Mouse (Mus musculus): ENCODE measurements around the gene Cd101. TPM values are rescaled to one million over a fixed set of nuclear protein-coding genes. Genes with fewer than 3 reads are reported as not detected.

Gene Cd101
- polyA plus RNA-seq, 1 experiment from 2014 or later = not detected

GRCm38 (mm10) chr3:101070230-101070795 is 41.0 kb upstream of the Cd101 start:
- peaks cover 32% of the 10 kb centered on the region for H3K4me1 ChIP-seq (ENCODE audit: control insufficient read depth, insufficient read depth, low read length)
- H3K9me3 ChIP-seq (replicated peaks; ENCODE audit: control insufficient read depth, low read length, poor library complexity, severe bottlenecking) = no peaks in the 10 kb centered on the region
- no peak overlapping the region for H3K4me3 ChIP-seq (ENCODE audit: low read depth, low read length)
- H3K36me3 ChIP-seq (ENCODE audit: control insufficient read depth, insufficient read depth, low read length) = no peaks in the 10 kb centered on the region
- 18% methylated on average over 10 of the region's 10 CpGs for WGBS
- no peak overlapping the region for H3K4me2 ChIP-seq (ENCODE audit: low read length)
- ATAC-seq = peak; percentile 66
- no peak overlapping the region for H3K9ac ChIP-seq (ENCODE audit: low read depth, low read length)
- peak overlapping the region; percentile 63 for H3K27ac ChIP-seq (ENCODE audit: low read length)
- no peaks in the 10 kb centered on the region for H3K27me3 ChIP-seq (ENCODE audit: control insufficient read depth, insufficient read depth, low read depth, low read length)

- Histone ChIP-seq H3K4me2 (ENCODE audit: low read length) (no peak overlapping the region), H3K27ac (ENCODE audit: low read length) (no peak overlapping the region), H3K36me3 (ENCODE audit: control insufficient read depth, insufficient read depth, low read length) (no peaks in the 10 kb centered on the region), H3K9ac (ENCODE audit: low read depth, low read length) (no peak overlapping the region), H3K27me3 (ENCODE audit: control insufficient read depth, insufficient read depth, low read depth, low read length) (no peaks in the 10 kb centered on the region), H3K9me3 (replicated peaks; ENCODE audit: control insufficient read depth, low read length, poor library complexity, severe bottlenecking) (no peaks in the 10 kb centered on the region), H3K4me3 (ENCODE audit: low read depth, low read length) (no peak overlapping the region), H3K4me1 (ENCODE audit: control insufficient read depth, insufficient read depth, low read length) (peaks cover 32% of the 10 kb centered on the region)
- WGBS = 38% methylated on average over 5 of the region's 5 CpGs
- no peak for ATAC-seq
These were observed 39.3 kb upstream of the Cd101 start for GRCm38 (mm10) chr3:101068701-101069100.

- Histone ChIP-seq H3K9me3 (replicated peaks; ENCODE audit: control insufficient read depth, low read length, poor library complexity, severe bottlenecking) (no peaks in the 10 kb centered on the region), H3K9ac (ENCODE audit: low read depth, low read length) (no peak overlapping the region), H3K4me2 (ENCODE audit: low read length) (no peak overlapping the region), H3K36me3 (ENCODE audit: control insufficient read depth, insufficient read depth, low read length) (no peaks in the 10 kb centered on the region), H3K27ac (ENCODE audit: low read length) (no peak overlapping the region), H3K27me3 (ENCODE audit: control insufficient read depth, insufficient read depth, low read depth, low read length) (no peaks in the 10 kb centered on the region), H3K4me1 (ENCODE audit: control insufficient read depth, insufficient read depth, low read length) (peaks cover 17% of the 10 kb centered on the region), H3K4me3 (ENCODE audit: low read depth, low read length) (no peak overlapping the region)
- 77% methylated on average over 6 of the region's 6 CpGs for WGBS
- ATAC-seq = no peak
These were observed 36.8 kb upstream of the Cd101 start for GRCm38 (mm10) chr3:101066175-101066574.

- 0 out of 2 replicates have a peak, but pooled peaks cover 3% of the 10 kb centered on the region for H3K4me1 ChIP-seq (ENCODE audit: control insufficient read depth, insufficient read depth, low read length)
- H3K36me3 ChIP-seq (ENCODE audit: control insufficient read depth, insufficient read depth, low read length) = peaks cover 8% of the 10 kb centered on the region; the same call in 1 of the 2 replicates
- H3K4me3 ChIP-seq (ENCODE audit: low read depth, low read length) = no peak overlapping the region
- no peak overlapping the region for H3K4me2 ChIP-seq (ENCODE audit: low read length)
- no peaks in the 10 kb centered on the region for H3K27me3 ChIP-seq (ENCODE audit: control insufficient read depth, insufficient read depth, low read depth, low read length)
- no peaks in the 10 kb centered on the region for H3K9me3 ChIP-seq (replicated peaks; ENCODE audit: control insufficient read depth, low read length, poor library complexity, severe bottlenecking)
- ATAC-seq = no peak
- no peak overlapping the region for H3K27ac ChIP-seq (ENCODE audit: low read length)
- H3K9ac ChIP-seq (ENCODE audit: low read depth, low read length) = no peak overlapping the region
- WGBS = 96% methylated on average over 7 of the region's 7 CpGs
These were observed 32.7 kb upstream of the Cd101 start for GRCm38 (mm10) chr3:101061865-101062585.

DNA sequence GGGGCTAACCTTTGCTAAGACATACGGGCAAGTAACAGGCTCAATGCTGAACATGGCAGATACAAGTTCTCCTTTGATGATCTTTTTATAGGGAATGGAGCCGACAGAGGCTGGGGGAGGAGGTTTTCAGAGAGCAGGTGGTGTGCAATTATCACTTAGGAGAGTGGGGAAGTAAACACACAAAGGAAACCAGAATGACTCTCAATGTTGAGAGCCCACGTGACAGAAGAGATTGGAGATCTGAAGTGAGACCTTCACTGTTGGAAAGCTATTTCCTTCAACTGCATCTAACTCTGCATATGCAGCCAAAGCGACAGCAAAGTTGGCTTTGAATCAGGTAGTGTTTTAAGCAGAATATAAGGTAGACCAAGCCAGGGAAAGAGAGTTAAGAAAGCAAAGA is 29.9 kb upstream of the Cd101 start:
- Histone ChIP-seq H3K4me1 (ENCODE audit: control insufficient read depth, insufficient read depth, low read length) (no peaks in the 10 kb centered on the region), H3K4me2 (ENCODE audit: low read length) (no peak overlapping the region), H3K9me3 (replicated peaks; ENCODE audit: control insufficient read depth, low read length, poor library complexity, severe bottlenecking) (no peaks in the 10 kb centered on the region), H3K4me3 (ENCODE audit: low read depth, low read length) (no peak overlapping the region), H3K27ac (ENCODE audit: low read length) (no peak overlapping the region), H3K9ac (ENCODE audit: low read depth, low read length) (no peak overlapping the region), H3K27me3 (ENCODE audit: control insufficient read depth, insufficient read depth, low read depth, low read length) (no peaks in the 10 kb centered on the region), H3K36me3 (ENCODE audit: control insufficient read depth, insufficient read depth, low read length) (peaks cover 8% of the 10 kb centered on the region; the same call in 1 of the 2 replicates)
- WGBS = 80% methylated on average over 4 of the region's 4 CpGs
- ATAC-seq = no peak

DNA sequence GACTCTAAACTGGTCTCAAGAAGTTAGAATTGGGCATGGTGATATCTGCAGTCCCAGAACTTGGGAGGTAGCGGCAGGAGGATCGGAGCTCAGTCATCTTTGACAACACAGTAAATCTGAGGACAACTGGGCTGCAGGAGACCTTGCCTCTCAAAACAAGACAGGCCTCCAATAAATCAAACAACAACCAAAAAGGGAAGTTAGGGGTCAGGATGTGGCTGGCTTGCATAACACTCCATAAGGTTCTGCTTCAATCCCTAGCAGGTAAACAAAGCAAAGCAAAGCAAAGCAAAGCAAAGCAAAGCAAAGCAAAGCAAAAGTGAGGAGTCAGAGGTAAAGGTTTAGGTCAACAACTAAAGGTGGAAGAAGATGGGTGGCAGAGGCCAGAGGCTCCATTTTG is 28.8 kb upstream of the Cd101 start:
- H3K27ac ChIP-seq (ENCODE audit: low read length) = no peak overlapping the region
- WGBS = 98% methylated on average over 2 of the region's 2 CpGs
- no peak for ATAC-seq

GRCm38 (mm10) chr3:101055216-101055615 is 25.9 kb upstream of the Cd101 start:
- 89% methylated on average over 8 of the region's 8 CpGs for WGBS
- ATAC-seq = no peak

More for the DNA sequence above, 28.8 kb upstream of the Cd101 start:
- H3K9me3 ChIP-seq (replicated peaks; ENCODE audit: control insufficient read depth, low read length, poor library complexity, severe bottlenecking) = no peaks in the 10 kb centered on the region
- peaks cover 8% of the 10 kb centered on the region; the same call in 1 of the 2 replicates for H3K36me3 ChIP-seq (ENCODE audit: control insufficient read depth, insufficient read depth, low read length)
- no peaks in the 10 kb centered on the region for H3K27me3 ChIP-seq (ENCODE audit: control insufficient read depth, insufficient read depth, low read depth, low read length)
- no peak overlapping the region for H3K4me3 ChIP-seq (ENCODE audit: low read depth, low read length)
- no peak overlapping the region for H3K4me2 ChIP-seq (ENCODE audit: low read length)
- H3K4me1 ChIP-seq (ENCODE audit: control insufficient read depth, insufficient read depth, low read length) = no peaks in the 10 kb centered on the region
- H3K9ac ChIP-seq (ENCODE audit: low read depth, low read length) = no peak overlapping the region

DNA sequence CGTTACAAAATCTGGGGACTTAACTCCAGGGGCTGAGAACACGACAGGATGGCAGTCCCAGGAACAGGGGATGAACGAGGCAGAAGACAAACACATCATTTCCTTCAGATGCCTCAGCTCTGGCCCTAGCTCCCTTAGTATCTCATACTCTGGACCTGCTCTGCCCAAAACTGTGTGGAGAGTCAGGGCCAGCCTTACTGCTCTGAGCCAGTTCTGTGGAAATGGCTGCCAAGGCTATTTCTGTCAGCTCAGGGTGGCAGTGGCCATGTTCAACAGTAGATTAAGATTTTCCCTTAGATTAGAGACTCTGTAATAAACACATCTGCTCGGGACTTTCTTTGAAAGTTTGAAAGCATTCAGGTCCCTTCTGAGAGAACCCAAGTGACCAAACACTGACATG is 22.2 kb upstream of the Cd101 start:
- no peak for ATAC-seq
- 82% methylated on average over 4 of the region's 4 CpGs for WGBS
- Histone ChIP-seq H3K4me1 (ENCODE audit: control insufficient read depth, insufficient read depth, low read length) (no peaks in the 10 kb centered on the region), H3K9ac (ENCODE audit: low read depth, low read length) (no peak overlapping the region), H3K27me3 (ENCODE audit: control insufficient read depth, insufficient read depth, low read depth, low read length) (no peaks in the 10 kb centered on the region), H3K4me2 (ENCODE audit: low read length) (no peak overlapping the region), H3K27ac (ENCODE audit: low read length) (no peak overlapping the region), H3K36me3 (ENCODE audit: control insufficient read depth, insufficient read depth, low read length) (no peaks in the 10 kb centered on the region), H3K9me3 (replicated peaks; ENCODE audit: control insufficient read depth, low read length, poor library complexity, severe bottlenecking) (no peaks in the 10 kb centered on the region), H3K4me3 (ENCODE audit: low read depth, low read length) (no peak overlapping the region)

More at GRCm38 (mm10) chr3:101055216-101055615, 25.9 kb upstream of the Cd101 start:
- no peaks in the 10 kb centered on the region for H3K27me3 ChIP-seq (ENCODE audit: control insufficient read depth, insufficient read depth, low read depth, low read length)
- H3K27ac ChIP-seq (ENCODE audit: low read length) = no peak overlapping the region
- H3K4me1 ChIP-seq (ENCODE audit: control insufficient read depth, insufficient read depth, low read length) = no peaks in the 10 kb centered on the region
- no peaks in the 10 kb centered on the region for H3K9me3 ChIP-seq (replicated peaks; ENCODE audit: control insufficient read depth, low read length, poor library complexity, severe bottlenecking)
- 0 out of 2 replicates have a peak, but pooled peaks cover under 1% of the 10 kb centered on the region for H3K36me3 ChIP-seq (ENCODE audit: control insufficient read depth, insufficient read depth, low read length)
- H3K9ac ChIP-seq (ENCODE audit: low read depth, low read length) = no peak overlapping the region
- H3K4me2 ChIP-seq (ENCODE audit: low read length) = no peak overlapping the region
- H3K4me3 ChIP-seq (ENCODE audit: low read depth, low read length) = no peak overlapping the region

DNA sequence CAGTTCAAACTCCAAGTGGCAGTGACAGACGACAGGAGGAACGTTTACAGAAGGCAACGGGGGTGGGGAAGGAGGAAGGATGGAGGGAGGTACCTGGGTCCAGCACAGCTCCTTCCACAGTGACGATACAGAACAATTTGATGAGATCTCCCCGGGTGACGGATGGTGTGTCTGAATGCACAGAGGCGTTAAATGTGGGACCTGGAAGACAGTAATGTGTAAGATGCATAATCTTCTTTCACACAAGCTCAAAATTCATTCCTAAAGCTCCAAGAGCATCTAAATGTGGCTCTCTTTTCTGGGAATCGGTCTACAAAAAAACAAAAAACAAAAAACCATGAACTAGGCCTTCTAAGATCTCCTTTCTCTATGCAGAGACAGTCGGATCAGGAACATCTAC is 20.6 kb upstream of the Cd101 start:
- Histone ChIP-seq H3K4me3 (ENCODE audit: low read depth, low read length) (no peak overlapping the region), H3K9me3 (replicated peaks; ENCODE audit: control insufficient read depth, low read length, poor library complexity, severe bottlenecking) (no peaks in the 10 kb centered on the region), H3K36me3 (ENCODE audit: control insufficient read depth, insufficient read depth, low read length) (peaks cover 4% of the 10 kb centered on the region; the same call in 1 of the 2 replicates), H3K4me1 (ENCODE audit: control insufficient read depth, insufficient read depth, low read length) (no peaks in the 10 kb centered on the region), H3K27ac (ENCODE audit: low read length) (no peak overlapping the region), H3K4me2 (ENCODE audit: low read length) (no peak overlapping the region), H3K9ac (ENCODE audit: low read depth, low read length) (no peak overlapping the region), H3K27me3 (ENCODE audit: control insufficient read depth, insufficient read depth, low read depth, low read length) (no peaks in the 10 kb centered on the region)
- no peak for ATAC-seq
- 79% methylated on average over 9 of the region's 9 CpGs for WGBS
